Mouse (Mus musculus): ENCODE data around the gene Adgrg3.

Adgrg3 gene

GRCm38 (mm10) chr8:95080381-95081341 is 63.2 kb downstream of the Adgrg3 start, which contains the start of gene Katnb1:
Gene Katnb1 (plus strand): TSS chr8:95081186.
- DNase-seq (ENCODE audit: low spot score in 2 of 2): peak; percentile 100

DNA sequence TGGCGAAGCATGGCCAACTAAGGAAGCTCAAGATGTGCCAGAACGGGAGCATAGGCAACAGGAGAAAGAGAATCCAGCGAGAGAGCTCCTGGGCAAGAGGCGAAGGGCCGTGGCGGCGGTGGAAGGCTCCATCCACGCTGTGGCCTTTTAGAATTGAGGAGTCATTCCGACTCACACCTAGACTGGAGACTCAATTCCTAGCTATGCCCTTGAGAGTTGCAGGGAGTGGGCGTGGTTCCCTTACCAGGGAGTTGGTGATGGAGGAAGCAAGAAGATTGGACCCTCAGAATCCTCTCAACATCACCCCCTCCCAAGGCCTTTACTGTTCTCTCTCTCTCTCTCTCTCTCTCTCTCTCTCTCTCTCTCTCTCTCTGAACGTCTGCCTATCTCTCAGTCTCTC is 64.2 kb downstream of the Adgrg3 start:
- DNase-seq (ENCODE audit: low spot score in 2 of 2): no peak

DNA sequence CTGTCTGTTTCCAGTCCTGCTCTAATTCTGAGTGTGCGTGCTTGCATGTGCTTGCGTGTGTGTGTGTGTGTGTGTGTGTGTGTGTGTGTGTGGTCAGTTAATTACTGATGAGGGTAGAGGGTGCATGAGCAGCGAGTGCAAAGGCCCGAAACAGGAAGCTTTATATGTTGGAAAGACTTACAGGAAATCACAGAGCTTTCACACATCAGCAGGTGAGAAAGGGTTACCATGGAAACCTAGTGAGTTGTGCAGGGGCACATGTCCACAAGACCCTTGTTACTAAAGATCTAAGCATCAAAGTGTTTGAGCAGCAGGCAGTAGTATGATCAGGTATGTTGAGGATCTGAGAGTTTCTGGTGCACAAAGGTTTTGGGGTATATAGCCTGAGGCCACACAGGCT is 66.8 kb downstream of the Adgrg3 start:
- DNase-seq (ENCODE audit: low spot score in 2 of 2): no peak

DNA sequence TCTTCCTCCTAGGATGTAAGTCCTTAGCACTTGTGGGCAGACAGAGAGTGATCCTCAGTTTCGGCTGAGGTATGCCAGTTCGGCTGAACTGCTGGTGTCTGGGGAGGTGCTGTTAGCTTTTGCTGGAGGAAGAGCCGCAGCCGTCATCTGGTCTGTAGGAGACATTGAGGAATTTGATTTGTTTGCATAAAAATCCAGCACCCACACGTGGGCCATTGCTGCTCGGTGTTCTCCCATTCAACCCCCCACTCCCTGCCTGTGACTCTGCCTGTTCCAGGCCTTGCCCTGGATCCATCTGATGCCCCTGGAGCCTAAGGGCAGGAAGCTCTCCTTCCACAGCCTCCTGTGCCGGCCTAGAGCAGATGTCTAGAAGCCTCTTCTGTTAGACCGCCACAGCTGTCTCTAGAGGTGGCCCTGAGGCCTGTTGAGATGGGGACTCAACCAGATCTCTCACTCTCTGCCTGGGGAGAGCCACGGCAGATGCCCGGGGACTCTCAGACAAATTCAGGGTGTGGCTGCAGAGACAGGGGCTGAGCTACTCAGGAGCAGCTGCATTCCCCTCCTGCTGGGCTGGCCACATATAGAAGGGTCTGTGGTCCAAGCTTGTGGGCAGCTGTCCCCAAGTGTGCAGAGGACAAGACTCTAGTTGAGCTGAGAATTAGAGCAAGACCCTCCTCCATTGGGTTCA is 67.4 kb downstream of the Adgrg3 start:
- no peak for DNase-seq (ENCODE audit: low spot score in 2 of 2)

- no peak for DNase-seq (ENCODE audit: low spot score in 2 of 2)
Observed at GRCm38 (mm10) chr8:95085432-95086141, 68.1 kb downstream of the Adgrg3 start.

DNA sequence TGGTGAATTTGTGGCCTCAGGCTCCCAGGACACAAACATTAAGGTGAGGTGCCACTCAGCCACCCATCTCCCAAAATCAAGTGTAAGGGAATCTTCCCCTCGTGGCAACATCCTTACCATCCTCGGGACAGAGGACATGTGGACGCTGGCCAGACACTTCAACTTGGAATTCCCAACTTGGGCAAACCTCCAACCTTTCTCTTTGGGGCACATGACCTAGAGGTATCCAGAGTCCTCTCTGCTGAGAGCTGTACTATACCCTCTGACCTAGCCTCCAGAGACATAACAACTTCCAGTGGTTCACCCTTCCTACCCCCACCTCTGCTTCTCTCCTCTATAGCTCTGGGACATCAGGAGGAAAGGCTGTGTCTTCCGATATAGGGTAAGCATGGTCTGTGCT is 76.1 kb downstream of the Adgrg3 start:
- DNase-seq (ENCODE audit: low spot score in 2 of 2): no peak
